Mouse (Mus musculus): Measurements from ENCODE around the gene Hs3st3b1.

Hs3st3b1 gene

GRCm38 (mm10) chr11:63922091-63922621, at the start of gene Hs3st3b1:
Gene Hs3st3b1, minus strand, starts transcription at chr11:63922290.
- DNase-seq (ENCODE audit: low read depth, low spot score) = peak; percentile 92

GRCm38 (mm10) chr11:63971462-63971861, 49.4 kb upstream of the Hs3st3b1 start:
- no peak for DNase-seq (ENCODE audit: low read depth, low spot score)

- no peak for DNase-seq (ENCODE audit: low read depth, low spot score)
Measured at GRCm38 (mm10) chr11:63970818-63971217, 48.7 kb upstream of the Hs3st3b1 start.

GRCm38 (mm10) chr11:63969205-63969910, 47.3 kb upstream of the Hs3st3b1 start:
- no peak for DNase-seq (ENCODE audit: low read depth, low spot score)

GRCm38 (mm10) chr11:63968388-63969035, 46.4 kb upstream of the Hs3st3b1 start:
- no peak for DNase-seq (ENCODE audit: low read depth, low spot score)

- no peak for DNase-seq (ENCODE audit: low read depth, low spot score)
Measured at GRCm38 (mm10) chr11:63967641-63968387, 45.7 kb upstream of the Hs3st3b1 start.

GRCm38 (mm10) chr11:63965437-63965836, 43.3 kb upstream of the Hs3st3b1 start:
- no peak for DNase-seq (ENCODE audit: low read depth, low spot score)

GRCm38 (mm10) chr11:63957207-63957606, 35.1 kb upstream of the Hs3st3b1 start:
- no peak for DNase-seq (ENCODE audit: low read depth, low spot score)

- DNase-seq (ENCODE audit: low read depth, low spot score) = no peak
Measured at GRCm38 (mm10) chr11:63956748-63957147, 34.7 kb upstream of the Hs3st3b1 start.

GRCm38 (mm10) chr11:63953887-63954286, 31.8 kb upstream of the Hs3st3b1 start:
- no peak for DNase-seq (ENCODE audit: low read depth, low spot score)

- DNase-seq (ENCODE audit: low read depth, low spot score) = no peak
Measured at GRCm38 (mm10) chr11:63952743-63953191, 30.7 kb upstream of the Hs3st3b1 start.

GRCm38 (mm10) chr11:63951831-63952631, 29.9 kb upstream of the Hs3st3b1 start:
- peak; percentile 39 for DNase-seq (ENCODE audit: low read depth, low spot score)

- no peak for DNase-seq (ENCODE audit: low read depth, low spot score)
Measured at GRCm38 (mm10) chr11:63948371-63948770, 26.3 kb upstream of the Hs3st3b1 start.

- DNase-seq (ENCODE audit: low read depth, low spot score) = no peak
Measured at GRCm38 (mm10) chr11:63947024-63947423, 24.9 kb upstream of the Hs3st3b1 start.

GRCm38 (mm10) chr11:63943947-63944346, 21.9 kb upstream of the Hs3st3b1 start:
- DNase-seq (ENCODE audit: low read depth, low spot score) = no peak

- no peak for DNase-seq (ENCODE audit: low read depth, low spot score)
Measured at GRCm38 (mm10) chr11:63943268-63943890, 21.3 kb upstream of the Hs3st3b1 start.

- no peak for DNase-seq (ENCODE audit: low read depth, low spot score)
Measured at GRCm38 (mm10) chr11:63942177-63942576, 20.1 kb upstream of the Hs3st3b1 start.

- DNase-seq (ENCODE audit: low read depth, low spot score) = no peak
Measured at GRCm38 (mm10) chr11:63936641-63937040, 14.6 kb upstream of the Hs3st3b1 start.

- DNase-seq (ENCODE audit: low read depth, low spot score) = no peak
Measured at GRCm38 (mm10) chr11:63926901-63927300, 4.8 kb upstream of the Hs3st3b1 start.

GRCm38 (mm10) chr11:63925161-63925582, 3.1 kb upstream of the Hs3st3b1 start:
- peak; percentile 50 for DNase-seq (ENCODE audit: low read depth, low spot score)
